Mouse (Mus musculus): ENCODE measurements at regions not wholly inside any gene's neighbourhood (a gene's known extent, or its start where the extent isn't known, plus 50 kb on each side); places are given as distances from the start of the nearest gene placed in this dataset.

DNA sequence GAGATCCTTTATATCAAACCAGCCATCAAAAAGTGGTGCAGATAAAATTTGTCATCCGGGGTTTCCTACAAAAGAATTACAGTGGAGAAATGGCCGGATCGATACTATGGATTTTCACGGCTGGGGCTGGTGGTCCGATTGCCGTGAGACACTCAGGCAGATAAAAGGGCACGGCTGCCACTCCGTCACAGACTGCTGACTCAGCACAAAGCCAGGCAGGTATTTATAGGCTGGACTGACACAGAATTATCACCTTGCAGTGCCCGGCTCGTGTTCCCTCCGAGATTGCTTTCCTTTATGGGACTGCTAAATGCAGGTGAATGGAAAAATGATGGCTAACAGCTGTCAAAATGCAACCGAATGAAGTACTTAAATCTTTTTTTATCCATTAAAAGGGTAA is 199.5 kb upstream of the Zfp64 start:
- TF ChIP-seq GATA1 (IDR thresholded peaks at IDR 0.05; ENCODE audit: borderline replicate concordance, low read length) (no peak), CTCF (IDR thresholded peaks at IDR 0.05; ENCODE audit: low read depth, low read length) (no peak)
